Mouse (Mus musculus): ENCODE results near the gene Shisal1.

DNA sequence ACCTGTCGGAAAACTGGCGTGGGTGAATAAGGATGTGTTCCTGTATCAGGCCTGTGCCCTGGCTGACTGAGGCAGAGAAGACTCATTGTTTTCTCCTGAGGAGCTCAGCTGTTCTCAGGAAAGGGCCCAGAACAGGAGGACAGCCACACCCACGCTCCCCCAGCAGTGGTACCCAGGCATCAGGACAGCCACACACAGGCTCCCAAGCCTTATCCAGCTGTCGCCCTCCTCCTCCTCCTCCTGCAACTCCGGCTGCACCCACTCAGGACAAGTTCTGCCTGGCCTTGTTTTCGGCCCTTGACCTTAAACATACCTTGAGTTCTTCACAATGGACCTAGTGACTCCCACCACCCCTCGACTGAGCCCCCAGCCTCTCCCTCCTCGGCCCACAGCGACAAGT lies 68.2 kb downstream of the Shisal1 start:
- TF ChIP-seq CTCF (IDR thresholded peaks at IDR 0.05; ENCODE audit: low read depth, low read length) (no peak), GATA1 (IDR thresholded peaks at IDR 0.05; ENCODE audit: borderline replicate concordance, low read length) (no peak)
